Mouse (Mus musculus): ENCODE measurements around the gene Oaf. TPM values are rescaled to one million over a fixed set of nuclear protein-coding genes. Genes with fewer than 3 reads are reported as not detected.

The Oaf gene
- total and polyA plus RNA-seq, 2 experiments, result 237 to 243 TPM

- no peaks in the 10 kb centered on the region for H3K27me3 ChIP-seq (ENCODE audit: control insufficient read depth, insufficient read depth, low read length)
- no peak for DNase-seq (ENCODE audit: extremely low read depth, low read depth, low spot score)
- H3K4me1 ChIP-seq (ENCODE audit: control insufficient read depth, insufficient read depth, low read length), result peaks cover 14% of the 10 kb centered on the region
- TF ChIP-seq POLR2A (IDR thresholded peaks at IDR 0.05; ENCODE audit: extremely low read depth, insufficient read depth, low read length), result no peak
- TF ChIP-seq CTCF (IDR thresholded peaks at IDR 0.05; ENCODE audit: low read depth, low read length), result no peak
- no peak overlapping the region for H3K27ac ChIP-seq (replicated peaks; ENCODE audit: insufficient read depth, low read depth, low read length)
- no peaks in the 10 kb centered on the region; the same call in 1 of the 2 replicates for H3K36me3 ChIP-seq (ENCODE audit: control insufficient read depth, insufficient read depth, low read length)
- peaks cover 23% of the 10 kb centered on the region for H3K79me2 ChIP-seq (ENCODE audit: control insufficient read depth, insufficient read depth, low read length)
- no peak overlapping the region for H3K4me3 ChIP-seq (ENCODE audit: insufficient read depth, low read depth, low read length)
- H3K9ac ChIP-seq (ENCODE audit: low read depth, low read length), result no peak overlapping the region
- 95% methylated on average over 8 of the region's 8 CpGs for WGBS
These were observed 2.3 kb upstream of the Oaf start for GRCm38 (mm10) chr9:43241970-43242369.

- TF ChIP-seq CTCF (IDR thresholded peaks at IDR 0.05; ENCODE audit: low read depth, low read length) (no peak), POLR2A (IDR thresholded peaks at IDR 0.05; ENCODE audit: extremely low read depth, insufficient read depth, low read length) (no peak)
- Histone ChIP-seq H3K9ac (ENCODE audit: low read depth, low read length) (no peak overlapping the region), H3K27me3 (ENCODE audit: control insufficient read depth, insufficient read depth, low read length) (no peaks in the 10 kb centered on the region), H3K4me3 (ENCODE audit: insufficient read depth, low read depth, low read length) (no peak overlapping the region), H3K36me3 (ENCODE audit: control insufficient read depth, insufficient read depth, low read length) (peaks cover 6% of the 10 kb centered on the region; the same call in 1 of the 2 replicates), H3K79me2 (ENCODE audit: control insufficient read depth, insufficient read depth, low read length) (peaks cover 23% of the 10 kb centered on the region), H3K27ac (replicated peaks; ENCODE audit: insufficient read depth, low read depth, low read length) (no peak overlapping the region), H3K4me1 (ENCODE audit: control insufficient read depth, insufficient read depth, low read length) (peaks cover 11% of the 10 kb centered on the region)
- DNase-seq (ENCODE audit: extremely low read depth, low read depth, low spot score), result no peak
- WGBS, result 82% methylated on average over 4 of the region's 4 CpGs
These were observed 1.6 kb upstream of the Oaf start for GRCm38 (mm10) chr9:43241291-43241690.

- WGBS, result 78% methylated on average over 2 of the region's 2 CpGs
- Histone ChIP-seq H3K79me2 (ENCODE audit: control insufficient read depth, insufficient read depth, low read length) (peaks cover 23% of the 10 kb centered on the region), H3K4me1 (ENCODE audit: control insufficient read depth, insufficient read depth, low read length) (peaks cover 8% of the 10 kb centered on the region; the same call in 1 of the 2 replicates), H3K9ac (ENCODE audit: low read depth, low read length) (peak overlapping the region; percentile 84), H3K27ac (replicated peaks; ENCODE audit: insufficient read depth, low read depth, low read length) (peak overlapping the region; percentile 97), H3K36me3 (ENCODE audit: control insufficient read depth, insufficient read depth, low read length) (peaks cover 10% of the 10 kb centered on the region; the same call in 1 of the 2 replicates), H3K4me3 (ENCODE audit: insufficient read depth, low read depth, low read length) (peak overlapping the region; percentile 39; the same call in 1 of the 2 replicates), H3K27me3 (ENCODE audit: control insufficient read depth, insufficient read depth, low read length) (no peaks in the 10 kb centered on the region)
- TF ChIP-seq POLR2A (IDR thresholded peaks at IDR 0.05; ENCODE audit: extremely low read depth, insufficient read depth, low read length) (no peak), CTCF (IDR thresholded peaks at IDR 0.05; ENCODE audit: low read depth, low read length) (no peak)
- DNase-seq (ENCODE audit: extremely low read depth, low read depth, low spot score), result no peak
These were observed 836 bp upstream of the Oaf start for GRCm38 (mm10) chr9:43240594-43240900.

- H3K27ac ChIP-seq (replicated peaks; ENCODE audit: insufficient read depth, low read depth, low read length), result peak overlapping the region; percentile 89
- peak; percentile 58 for DNase-seq (ENCODE audit: extremely low read depth, low read depth, low spot score)
- H3K79me2 ChIP-seq (ENCODE audit: control insufficient read depth, insufficient read depth, low read length), result peaks cover 30% of the 10 kb centered on the region
- no peak for TF ChIP-seq POLR2A (IDR thresholded peaks at IDR 0.05; ENCODE audit: extremely low read depth, insufficient read depth, low read length)
- no peak for TF ChIP-seq CTCF (IDR thresholded peaks at IDR 0.05; ENCODE audit: low read depth, low read length)
- peaks cover 17% of the 10 kb centered on the region; the same call in 1 of the 2 replicates for H3K36me3 ChIP-seq (ENCODE audit: control insufficient read depth, insufficient read depth, low read length)
- peak overlapping the region; percentile 97 for H3K9ac ChIP-seq (ENCODE audit: low read depth, low read length)
- no peaks in the 10 kb centered on the region for H3K27me3 ChIP-seq (ENCODE audit: control insufficient read depth, insufficient read depth, low read length)
- peak overlapping the region; percentile 98 for H3K4me3 ChIP-seq (ENCODE audit: insufficient read depth, low read depth, low read length)
- H3K4me1 ChIP-seq (ENCODE audit: control insufficient read depth, insufficient read depth, low read length), result peaks cover 16% of the 10 kb centered on the region; the same call in 1 of the 2 replicates
- 2% methylated on average over 51 of the region's 51 CpGs for WGBS
These were observed 823 bp downstream of the Oaf start for GRCm38 (mm10) chr9:43238631-43239545.

- Histone ChIP-seq H3K4me1 (ENCODE audit: control insufficient read depth, insufficient read depth, low read length) (peaks cover 18% of the 10 kb centered on the region; the same call in 1 of the 2 replicates), H3K9ac (ENCODE audit: low read depth, low read length) (peak overlapping the region; percentile 97), H3K27ac (replicated peaks; ENCODE audit: insufficient read depth, low read depth, low read length) (peak overlapping the region; percentile 89), H3K27me3 (ENCODE audit: control insufficient read depth, insufficient read depth, low read length) (no peaks in the 10 kb centered on the region), H3K79me2 (ENCODE audit: control insufficient read depth, insufficient read depth, low read length) (peaks cover 33% of the 10 kb centered on the region), H3K4me3 (ENCODE audit: insufficient read depth, low read depth, low read length) (peak overlapping the region; percentile 98), H3K36me3 (ENCODE audit: control insufficient read depth, insufficient read depth, low read length) (peaks cover 24% of the 10 kb centered on the region)
- TF ChIP-seq CTCF (IDR thresholded peaks at IDR 0.05; ENCODE audit: low read depth, low read length), result no peak
- TF ChIP-seq POLR2A (IDR thresholded peaks at IDR 0.05; ENCODE audit: extremely low read depth, insufficient read depth, low read length), result no peak
- peak; percentile 33 for DNase-seq (ENCODE audit: extremely low read depth, low read depth, low spot score)
- WGBS, result 25% methylated on average over 2 of the region's 2 CpGs
These were observed 1.5 kb downstream of the Oaf start for GRCm38 (mm10) chr9:43238167-43238566.

Data from liver, adult 2 months (tissue).